Mouse (Mus musculus): ENCODE data around the gene Smim26. TPM values are rescaled to one million over a fixed set of nuclear protein-coding genes. Genes with fewer than 3 reads are reported as not detected.

Smim26 gene
- polyA plus RNA-seq, 1 experiment = 14.3 TPM

DNA sequence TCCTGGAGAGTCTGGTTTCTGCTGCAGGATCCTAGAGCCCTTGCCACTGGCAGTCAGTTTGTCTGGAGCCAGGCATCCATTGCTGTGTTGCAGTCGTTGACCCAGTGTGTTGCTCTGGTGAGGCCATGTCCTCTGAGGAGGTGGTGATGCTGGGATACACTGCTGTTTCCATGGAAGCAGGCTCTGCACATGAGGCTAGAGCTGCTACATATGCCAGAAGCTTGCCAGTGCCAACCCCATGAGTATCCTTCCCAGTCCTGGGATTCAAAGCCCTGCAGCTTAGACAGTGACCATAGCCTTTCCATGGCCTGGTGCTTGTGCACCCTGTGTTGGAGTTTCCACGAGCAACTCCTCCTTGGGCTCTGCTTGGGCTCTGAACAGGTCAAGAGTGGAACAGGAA is 39.7 kb downstream of the Smim26 start:
- no peaks in the 10 kb centered on the region for H3K27me3 ChIP-seq (ENCODE audit: control insufficient read depth, insufficient read depth, low read length, poor library complexity, severe bottlenecking)
- peaks cover 9% of the 10 kb centered on the region for H3K9me3 ChIP-seq (replicated peaks; ENCODE audit: control insufficient read depth, insufficient read depth, low read length, poor library complexity, severe bottlenecking)
- no peak overlapping the region for H3K9ac ChIP-seq (ENCODE audit: low read depth, poor library complexity, severe bottlenecking)
- H3K4me1 ChIP-seq (ENCODE audit: control insufficient read depth, insufficient read depth, low read length) = no peaks in the 10 kb centered on the region
- TF ChIP-seq EP300 (IDR thresholded peaks at IDR 0.05; ENCODE audit: insufficient read depth, low read depth, low read length) (no peak), POLR2A (IDR thresholded peaks at IDR 0.05; ENCODE audit: insufficient read depth, low read length) (no peak), CTCF (IDR thresholded peaks at IDR 0.05; ENCODE audit: low read depth, low read length) (no peak)
- no peak overlapping the region for H3K4me3 ChIP-seq (ENCODE audit: low read depth, low read length)
- no peak overlapping the region for H3K27ac ChIP-seq (ENCODE audit: insufficient read depth, low read length)
- peaks cover 3% of the 10 kb centered on the region for H3K36me3 ChIP-seq (ENCODE audit: control insufficient read depth, insufficient read depth, low read length, poor library complexity, severe bottlenecking)

DNA sequence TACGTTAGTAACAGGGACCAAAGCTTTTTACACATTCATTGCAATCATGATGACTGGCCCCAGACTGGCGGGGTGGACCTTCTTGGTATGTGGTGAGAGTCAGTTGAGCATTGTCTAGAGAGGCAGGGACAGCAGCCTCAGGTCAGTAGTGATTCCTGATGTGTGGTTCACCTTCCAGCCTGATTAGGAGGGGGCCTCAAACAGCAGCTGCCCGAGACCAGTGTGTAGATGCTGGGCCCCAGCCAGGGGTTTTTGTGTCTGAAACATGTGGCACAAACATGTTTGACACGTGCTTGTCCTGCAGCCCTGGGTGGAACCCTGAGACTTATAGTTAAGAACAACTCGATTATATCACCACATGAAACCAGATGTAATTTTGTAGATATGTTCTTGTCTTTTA is 40.4 kb downstream of the Smim26 start:
- no peak overlapping the region for H3K27ac ChIP-seq (ENCODE audit: insufficient read depth, low read length)
- H3K27me3 ChIP-seq (ENCODE audit: control insufficient read depth, insufficient read depth, low read length, poor library complexity, severe bottlenecking) = no peaks in the 10 kb centered on the region
- peaks cover 9% of the 10 kb centered on the region for H3K9me3 ChIP-seq (replicated peaks; ENCODE audit: control insufficient read depth, insufficient read depth, low read length, poor library complexity, severe bottlenecking)
- no peak overlapping the region for H3K9ac ChIP-seq (ENCODE audit: low read depth, poor library complexity, severe bottlenecking)
- no peak overlapping the region for H3K4me3 ChIP-seq (ENCODE audit: low read depth, low read length)
- TF ChIP-seq EP300 (IDR thresholded peaks at IDR 0.05; ENCODE audit: insufficient read depth, low read depth, low read length) (no peak), CTCF (IDR thresholded peaks at IDR 0.05; ENCODE audit: low read depth, low read length) (no peak), POLR2A (IDR thresholded peaks at IDR 0.05; ENCODE audit: insufficient read depth, low read length) (no peak)
- no peaks in the 10 kb centered on the region for H3K4me1 ChIP-seq (ENCODE audit: control insufficient read depth, insufficient read depth, low read length)
- H3K36me3 ChIP-seq (ENCODE audit: control insufficient read depth, insufficient read depth, low read length, poor library complexity, severe bottlenecking) = peaks cover 3% of the 10 kb centered on the region

DNA sequence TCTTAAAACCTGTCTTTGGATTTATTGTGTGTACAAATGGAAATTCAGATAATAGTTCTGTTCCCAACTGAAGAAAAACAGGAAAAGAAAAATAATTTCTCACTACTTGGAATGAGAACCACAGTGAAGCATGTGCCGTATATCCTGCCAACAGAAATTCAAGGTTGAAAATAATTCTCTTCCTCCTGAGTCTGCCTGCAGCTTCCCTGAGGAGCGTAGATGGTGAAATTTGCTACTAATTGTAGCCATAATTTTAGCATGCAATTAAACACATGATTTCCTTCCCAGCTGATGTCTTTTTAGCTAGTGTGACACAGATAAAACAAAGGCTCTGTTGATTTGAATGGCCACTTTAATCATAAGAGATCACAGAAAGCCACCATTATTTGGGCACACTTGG is 40.9 kb downstream of the Smim26 start:
- Histone ChIP-seq H3K4me1 (ENCODE audit: control insufficient read depth, insufficient read depth, low read length) (no peaks in the 10 kb centered on the region), H3K9me3 (replicated peaks; ENCODE audit: control insufficient read depth, insufficient read depth, low read length, poor library complexity, severe bottlenecking) (peaks cover 9% of the 10 kb centered on the region), H3K36me3 (ENCODE audit: control insufficient read depth, insufficient read depth, low read length, poor library complexity, severe bottlenecking) (peaks cover 3% of the 10 kb centered on the region), H3K27me3 (ENCODE audit: control insufficient read depth, insufficient read depth, low read length, poor library complexity, severe bottlenecking) (no peaks in the 10 kb centered on the region), H3K9ac (ENCODE audit: low read depth, poor library complexity, severe bottlenecking) (no peak overlapping the region), H3K27ac (ENCODE audit: insufficient read depth, low read length) (no peak overlapping the region), H3K4me3 (ENCODE audit: low read depth, low read length) (no peak overlapping the region)
- TF ChIP-seq CTCF (IDR thresholded peaks at IDR 0.05; ENCODE audit: low read depth, low read length) (no peak), EP300 (IDR thresholded peaks at IDR 0.05; ENCODE audit: insufficient read depth, low read depth, low read length) (no peak), POLR2A (IDR thresholded peaks at IDR 0.05; ENCODE audit: insufficient read depth, low read length) (no peak)

DNA sequence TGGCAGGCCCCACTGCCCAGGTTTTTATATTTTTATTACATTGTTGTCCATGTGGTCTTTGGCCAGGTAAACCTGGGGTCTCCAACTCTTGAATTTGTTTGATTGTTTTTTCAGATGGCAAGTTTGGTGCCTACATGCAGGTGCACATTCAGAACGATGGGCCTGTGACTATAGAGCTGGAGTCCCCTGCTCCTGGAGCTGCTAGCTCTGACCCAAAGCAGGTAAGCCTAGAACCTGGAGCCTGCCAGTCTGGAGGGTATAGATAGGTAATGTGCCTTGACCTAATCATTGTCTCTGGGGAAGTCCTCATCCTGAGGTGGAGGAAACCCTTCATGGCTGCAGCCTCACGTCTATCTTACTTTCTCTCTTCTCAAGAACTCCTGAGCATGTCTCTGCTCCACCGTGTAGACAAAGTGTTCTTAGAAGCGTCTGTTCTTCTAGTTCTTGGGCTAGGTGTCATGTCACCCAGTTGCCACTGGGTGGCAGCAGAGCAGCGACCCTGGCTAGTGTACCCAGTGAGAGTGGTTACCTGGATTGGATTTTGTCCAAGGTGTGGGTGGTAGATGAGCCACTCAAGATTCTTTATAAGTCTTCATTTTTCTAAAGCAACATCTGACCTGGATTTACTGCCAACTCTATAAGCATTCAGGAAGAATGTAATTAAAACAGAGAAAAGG is 41.9 kb downstream of the Smim26 start:
- H3K4me3 ChIP-seq (ENCODE audit: low read depth, low read length) = no peak overlapping the region
- no peak overlapping the region for H3K9ac ChIP-seq (ENCODE audit: low read depth, poor library complexity, severe bottlenecking)
- TF ChIP-seq CTCF (IDR thresholded peaks at IDR 0.05; ENCODE audit: low read depth, low read length) (peak; percentile 93), POLR2A (IDR thresholded peaks at IDR 0.05; ENCODE audit: insufficient read depth, low read length) (no peak), EP300 (IDR thresholded peaks at IDR 0.05; ENCODE audit: insufficient read depth, low read depth, low read length) (no peak)
- no peaks in the 10 kb centered on the region for H3K4me1 ChIP-seq (ENCODE audit: control insufficient read depth, insufficient read depth, low read length)
- H3K36me3 ChIP-seq (ENCODE audit: control insufficient read depth, insufficient read depth, low read length, poor library complexity, severe bottlenecking) = peaks cover 3% of the 10 kb centered on the region
- H3K27me3 ChIP-seq (ENCODE audit: control insufficient read depth, insufficient read depth, low read length, poor library complexity, severe bottlenecking) = no peaks in the 10 kb centered on the region
- H3K9me3 ChIP-seq (replicated peaks; ENCODE audit: control insufficient read depth, insufficient read depth, low read length, poor library complexity, severe bottlenecking) = peaks cover 9% of the 10 kb centered on the region
- H3K27ac ChIP-seq (ENCODE audit: insufficient read depth, low read length) = no peak overlapping the region

DNA sequence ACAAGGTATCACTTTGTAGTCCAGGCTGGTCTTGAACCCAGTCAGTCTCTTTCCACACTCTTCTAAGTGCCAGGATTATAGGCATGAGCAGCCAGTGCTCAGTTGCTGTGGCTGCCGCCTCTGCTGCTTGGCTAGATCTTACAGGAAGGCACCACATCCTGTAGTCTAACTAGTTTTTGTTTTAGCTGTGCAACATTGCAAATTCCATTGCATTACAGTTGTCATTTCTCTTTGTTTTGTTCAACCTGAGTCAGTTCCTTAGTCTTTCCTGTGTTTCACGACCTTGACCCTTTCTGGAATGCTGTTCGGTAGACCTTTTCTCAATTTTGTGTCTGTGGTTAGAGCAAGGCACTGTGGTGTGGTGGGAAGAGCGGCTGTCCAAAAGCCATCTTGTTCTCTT is 43.4 kb downstream of the Smim26 start:
- Histone ChIP-seq H3K9me3 (replicated peaks; ENCODE audit: control insufficient read depth, insufficient read depth, low read length, poor library complexity, severe bottlenecking) (peaks cover 8% of the 10 kb centered on the region), H3K4me1 (ENCODE audit: control insufficient read depth, insufficient read depth, low read length) (no peaks in the 10 kb centered on the region), H3K27me3 (ENCODE audit: control insufficient read depth, insufficient read depth, low read length, poor library complexity, severe bottlenecking) (no peaks in the 10 kb centered on the region), H3K27ac (ENCODE audit: insufficient read depth, low read length) (no peak overlapping the region), H3K9ac (ENCODE audit: low read depth, poor library complexity, severe bottlenecking) (no peak overlapping the region), H3K36me3 (ENCODE audit: control insufficient read depth, insufficient read depth, low read length, poor library complexity, severe bottlenecking) (peaks cover 2% of the 10 kb centered on the region), H3K4me3 (ENCODE audit: low read depth, low read length) (no peak overlapping the region)
- TF ChIP-seq CTCF (IDR thresholded peaks at IDR 0.05; ENCODE audit: low read depth, low read length) (no peak), EP300 (IDR thresholded peaks at IDR 0.05; ENCODE audit: insufficient read depth, low read depth, low read length) (no peak), POLR2A (IDR thresholded peaks at IDR 0.05; ENCODE audit: insufficient read depth, low read length) (no peak)

DNA sequence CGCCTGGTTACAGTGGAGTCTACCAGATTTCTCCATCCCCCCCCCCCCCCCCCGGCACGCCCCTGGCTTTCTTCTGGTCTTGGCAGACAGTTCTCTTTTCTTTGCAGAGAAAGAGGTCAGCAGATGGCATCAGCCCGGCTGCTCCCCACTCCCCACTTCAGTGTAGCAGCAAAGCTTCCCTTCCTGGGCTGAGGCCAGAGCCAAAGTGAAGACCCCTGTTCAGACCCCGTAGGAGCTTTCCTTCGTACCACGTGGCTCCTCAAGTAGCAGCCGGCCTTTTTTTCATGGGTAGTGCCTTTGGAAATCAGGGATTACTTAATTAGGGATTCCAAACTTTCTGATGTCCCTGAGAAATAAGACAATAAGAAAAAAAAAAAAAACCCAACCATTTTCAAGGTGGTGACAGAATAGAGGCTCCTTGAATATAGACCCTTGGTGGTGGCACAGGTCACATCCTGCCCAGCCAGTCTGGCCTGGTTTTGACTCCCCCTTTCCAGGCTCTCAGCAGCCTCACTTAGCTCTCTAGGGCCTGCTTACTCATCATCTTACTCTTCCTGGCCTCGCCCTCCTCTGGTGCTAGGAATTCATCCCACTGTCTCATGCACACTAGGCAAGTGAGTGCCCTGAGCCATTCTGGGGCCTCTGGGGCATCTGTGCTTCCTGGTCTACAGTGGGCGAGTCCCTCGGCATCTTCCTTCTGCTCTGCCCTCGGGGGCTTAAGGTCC is 44.0 kb downstream of the Smim26 start:
- H3K27me3 ChIP-seq (ENCODE audit: control insufficient read depth, insufficient read depth, low read length, poor library complexity, severe bottlenecking) = no peaks in the 10 kb centered on the region
- H3K9me3 ChIP-seq (replicated peaks; ENCODE audit: control insufficient read depth, insufficient read depth, low read length, poor library complexity, severe bottlenecking) = 0 out of 2 replicates have a peak, but pooled peaks cover 3% of the 10 kb centered on the region
- H3K36me3 ChIP-seq (ENCODE audit: control insufficient read depth, insufficient read depth, low read length, poor library complexity, severe bottlenecking) = no peaks in the 10 kb centered on the region; the same call in 1 of the 2 replicates
- H3K9ac ChIP-seq (ENCODE audit: low read depth, poor library complexity, severe bottlenecking) = no peak overlapping the region
- H3K27ac ChIP-seq (ENCODE audit: insufficient read depth, low read length) = no peak overlapping the region
- H3K4me3 ChIP-seq (ENCODE audit: low read depth, low read length) = no peak overlapping the region
- no peaks in the 10 kb centered on the region for H3K4me1 ChIP-seq (ENCODE audit: control insufficient read depth, insufficient read depth, low read length)
- TF ChIP-seq CTCF (IDR thresholded peaks at IDR 0.05; ENCODE audit: low read depth, low read length) = no peak
- no peak for TF ChIP-seq EP300 (IDR thresholded peaks at IDR 0.05; ENCODE audit: insufficient read depth, low read depth, low read length)
- no peak for TF ChIP-seq POLR2A (IDR thresholded peaks at IDR 0.05; ENCODE audit: insufficient read depth, low read length)

Data from ES-Bruce4 (cell line).